Comparison of ENCODE assay signal across 25 mouse cellular contexts in genomic region chr16:23124398-23124797, GRCm38 (mm10). TPM values are rescaled to one million over a fixed set of nuclear protein-coding genes. Genes with fewer than 3 reads are reported as not detected.
DNase-seq lines count a peak whose midpoint lies in the region; ATAC-seq and TF ChIP-seq lines count a peak whose summit lies in the region.
"Had no signal": no experiment of that assay in that cellular context is flagged by ENCODE, and none has a peak within 500 bp of the region (broad histone marks: within the 10 kb centered on the region; RNA-seq: fewer than 3 reads in every experiment).

No protein-coding gene starts in this region.

- TF ChIP-seq EP300 in lung, postnatal 0 days (IDR thresholded peaks at IDR 0.05): peak; percentile 72

- no peak overlapping the region for H3K4me2 ChIP-seq in lung, postnatal 0 days (replicated peaks; ENCODE audit: low read depth, low read length)
- H3K4me2 ChIP-seq: embryonic facial prominence, embryonic 12.5 days; forebrain, embryonic 13.5 days; forebrain, embryonic 15.5 days had no signal

- H3K4me1 ChIP-seq in lung, postnatal 0 days (ENCODE audit: insufficient read depth, low read depth, low read length): no peaks in the 10 kb centered on the region; the same call in 1 of the 2 replicates

- 59% methylated on average over 4 of the region's 4 CpGs for WGBS in lung, postnatal 0 days

- H3K27me3 ChIP-seq in lung, postnatal 0 days (replicated peaks; ENCODE audit: insufficient read depth, low read length): no peaks in the 10 kb centered on the region
- H3K27me3 ChIP-seq: CH12.LX; embryonic facial prominence, embryonic 12.5 days; forebrain, embryonic 13.5 days; forebrain, embryonic 15.5 days; Patski had no signal

- no peak overlapping the region for H3K9ac ChIP-seq in lung, postnatal 0 days (replicated peaks; ENCODE audit: low read depth)
- H3K9ac ChIP-seq: embryonic facial prominence, embryonic 12.5 days; forebrain, embryonic 13.5 days; forebrain, embryonic 15.5 days had no signal

- no peak overlapping the region for H3K27ac ChIP-seq in lung, postnatal 0 days (ENCODE audit: low read length)
- H3K27ac ChIP-seq: embryonic facial prominence, embryonic 10.5 days; embryonic facial prominence, embryonic 12.5 days; forebrain, embryonic 13.5 days; forebrain, embryonic 15.5 days had no signal

- no peak overlapping the region for H3K4me3 ChIP-seq in lung, postnatal 0 days (ENCODE audit: low read depth, low read length)
- H3K4me3 ChIP-seq: embryonic facial prominence, embryonic 10.5 days; embryonic facial prominence, embryonic 12.5 days; forebrain, embryonic 13.5 days; forebrain, embryonic 15.5 days had no signal

- TF ChIP-seq CTCF in lung, postnatal 0 days (IDR thresholded peaks at IDR 0.05): no peak

- peak; percentile 43 for ATAC-seq in lung, postnatal 0 days
- ATAC-seq: activated CD4-positive, CD25-positive, alpha-beta regulatory T cell, adult 4 months; CD4-positive, CD25-positive, alpha-beta regulatory T cell, adult 4 months; forebrain, embryonic 13.5 days; forebrain, embryonic 15.5 days; Patski had no signal

- H3K9me3 ChIP-seq in lung, postnatal 0 days (ENCODE audit: low read length): no peaks in the 10 kb centered on the region
- H3K9me3 ChIP-seq: embryonic facial prominence, embryonic 10.5 days; embryonic facial prominence, embryonic 12.5 days; forebrain, embryonic 13.5 days; forebrain, embryonic 15.5 days; G1E had no signal

- H3K36me3 ChIP-seq in lung, postnatal 0 days (ENCODE audit: insufficient read depth, low read length): no peaks in the 10 kb centered on the region

- DNase-seq in heart, adult 11 months: peak; percentile 46
- DNase-seq in heart, adult 18-20 months: no peak
- DNase-seq in lung, postnatal 0 days (ENCODE audit: low spot score): peak; percentile 68
- DNase-seq in lung, postnatal 4 days: no peak
- peak; percentile 42 for DNase-seq in lung, postnatal 36 days
- DNase-seq in lung, postnatal 14 days: no peak
- DNase-seq: adrenal gland, adult 8-10 months; adrenal gland, postnatal 14 days; adrenal gland, postnatal 36 days; B cell, adult 2 months; cerebellum, adult 11-12 months; cerebellum, adult 2 months; cerebellum, adult 9-10 months; cerebellum, postnatal 10 days; cerebellum, postnatal 25 days had no signal

RNA-seq across cellular contexts. Expression of gene Rfc4, which starts 3.1 kb away (rescaled TPM):
- total RNA-seq in heart, adult 18-20 months (2021): 10 to 100 TPM in 1 of 2 experiments, 1 to 10 TPM in 1; 8.3 to 10.1 TPM
- polyA plus RNA-seq in lung, postnatal 0 days (2015; fragmentation: Nextera tagmentation; extraction: Ambion mirVana): 19.0 and 21.4 TPM in 2 replicates

RNA-seq across cellular contexts. Expression of gene Eif4a2, which starts 17.2 kb away (rescaled TPM):
- total RNA-seq in heart, adult 18-20 months (2021): 100 to 1,000 TPM; 420 to 448 TPM
- 144 and 177 TPM in 2 replicates for polyA plus RNA-seq in lung, postnatal 0 days (2015; fragmentation: Nextera tagmentation; extraction: Ambion mirVana)

RNA-seq across cellular contexts. Expression of gene Adipoq, which starts 21.9 kb away (rescaled TPM):
- 10 to 100 TPM; 14.8 to 64.6 TPM for total RNA-seq in heart, adult 18-20 months (2021)
- not detected in 2 replicates for polyA plus RNA-seq in lung, postnatal 0 days (2015; fragmentation: Nextera tagmentation; extraction: Ambion mirVana)
- polyA plus RNA-seq: activated CD4-positive, CD25-positive, alpha-beta regulatory T cell, adult 4 months; CD4-positive, CD25-positive, alpha-beta regulatory T cell, adult 4 months; embryonic facial prominence, embryonic 10.5 days; embryonic facial prominence, embryonic 12.5 days; forebrain, embryonic 11.5 days; forebrain, embryonic 13.5 days; forebrain, embryonic 15.5 days; G1E; Patski had no signal

Comparison
In these comparisons a context has a peak if more than half of its experiments do, and no peak if none do; other contexts are left out.
1. DNase-seq: peak in heart, adult 11 months (single experiment), lung, postnatal 0 days (single experiment) and lung, postnatal 36 days (single experiment); none in heart, adult 18-20 months (0 of 2), lung, postnatal 4 days (0 of 2) and lung, postnatal 14 days (single experiment).